Mouse (Mus musculus) neural tube, embryonic 14.5 days (tissue): Measurements from ENCODE around the gene March4. TPM values are rescaled to one million over a fixed set of nuclear protein-coding genes. Genes with fewer than 3 reads are reported as not detected.
A peak's percentile ranks its signal among the peaks of the same experiment; 100 is the strongest.

Experiments used
- ATAC-seq: fragments of 200-750 bp; cut with Nextera tagmentation; 2 replicates; pipeline ENCODE4 v1.8.0; 2017; ENCODE audit warnings: low read depth, mild to moderate bottlenecking, moderate TSS enrichment, moderate library complexity
- H3K27ac ChIP-seq: fragments of 300-500 bp; sonication (generic); 2 replicates; pipeline ENCODE4 v1.5.1; 2014; ENCODE audit warnings: low read depth, mild to moderate bottlenecking, control low read depth, low read length, moderate library complexity, mixed read lengths
- H3K27me3 ChIP-seq: fragments of 300-500 bp; sonication (generic); 2 replicates; pipeline ENCODE4 v1.6.1; 2014; ENCODE audit warnings: low read length; ENCODE audit not compliant: control insufficient read depth, insufficient read depth
- H3K36me3 ChIP-seq: fragments of 300-500 bp; sonication (generic); 2 replicates; pipeline ENCODE4 v1.6.1; 2014; ENCODE audit warnings: low read length, mixed read lengths; ENCODE audit not compliant: control insufficient read depth, insufficient read depth
- H3K4me1 ChIP-seq: fragments of 300-500 bp; sonication (generic); 2 replicates; pipeline ENCODE4 v1.6.1; 2014; ENCODE audit warnings: low read length; ENCODE audit not compliant: control insufficient read depth, insufficient read depth
- H3K4me2 ChIP-seq: fragments of 300-500 bp; sonication (generic); 2 replicates; pipeline ENCODE4 v1.6.1; 2014; ENCODE audit warnings: mild to moderate bottlenecking, low read depth, low read length, control low read depth
- H3K4me3 ChIP-seq: fragments of 300-500 bp; sonication (generic); 2 replicates; pipeline ENCODE4 v1.5.1; 2014; ENCODE audit warnings: low read depth, low read length, control low read depth, mixed read lengths
- H3K9ac ChIP-seq: fragments of 300-500 bp; sonication (generic); replicated peaks from 2 replicates; pipeline ENCODE4 v1.6.1; 2014; ENCODE audit warnings: low read depth, mild to moderate bottlenecking, control low read depth, low read length, mixed read lengths
- H3K9me3 ChIP-seq: fragments of 300-500 bp; sonication (generic); 2 replicates; pipeline ENCODE4 v1.6.1; 2016; ENCODE audit warnings: low read length; ENCODE audit not compliant: control insufficient read depth
- WGBS: fragments of 180-500 bp; shearing (Covaris S2); extraction: QIAGEN DNeasy Blood & Tissue Kit; methylation state at CpG from one replicate; pipeline ENCODE4 v1.1.7; 2014; 5-methylcytosine and 5-hydroxymethylcytosine counted together
- polyA plus RNA-seq: library from polyadenylated mRNA; unstranded; fragments of >200 nt; fragmentation: Nextera tagmentation; extraction: Ambion mirVana; gene quantifications from 2 replicates; pipeline ENCODE4 v1.2.1, GENCODE M21; 2014

March4 gene
- polyA plus RNA-seq, 1 experiment from 2014 or later, result 11.2 TPM

- no peaks in the 10 kb centered on the region for H3K4me1 ChIP-seq
- H3K27me3 ChIP-seq, result no peaks in the 10 kb centered on the region
- H3K9me3 ChIP-seq, result no peaks in the 10 kb centered on the region
- H3K4me3 ChIP-seq, result no peak overlapping the region
- H3K27ac ChIP-seq, result no peak overlapping the region
- no peak overlapping the region for H3K4me2 ChIP-seq
- 60% methylated on average over 5 of the region's 5 CpGs for WGBS
- H3K36me3 ChIP-seq, result no peaks in the 10 kb centered on the region
- no peak overlapping the region for H3K9ac ChIP-seq
- ATAC-seq, result no peak
These were observed 68.2 kb downstream of the March4 start for GRCm38 (mm10) chr1:72468466-72469003.

GRCm38 (mm10) chr1:72464926-72465583, 71.7 kb downstream of the March4 start:
- no peak for ATAC-seq
- no peak overlapping the region for H3K4me2 ChIP-seq
- H3K27ac ChIP-seq, result no peak overlapping the region
- H3K36me3 ChIP-seq, result no peaks in the 10 kb centered on the region
- no peak overlapping the region for H3K9ac ChIP-seq
- no peaks in the 10 kb centered on the region for H3K4me1 ChIP-seq
- no peak overlapping the region for H3K4me3 ChIP-seq
- WGBS, result 46% methylated on average over 12 of the region's 12 CpGs
- H3K9me3 ChIP-seq, result no peaks in the 10 kb centered on the region
- H3K27me3 ChIP-seq, result no peaks in the 10 kb centered on the region

DNA sequence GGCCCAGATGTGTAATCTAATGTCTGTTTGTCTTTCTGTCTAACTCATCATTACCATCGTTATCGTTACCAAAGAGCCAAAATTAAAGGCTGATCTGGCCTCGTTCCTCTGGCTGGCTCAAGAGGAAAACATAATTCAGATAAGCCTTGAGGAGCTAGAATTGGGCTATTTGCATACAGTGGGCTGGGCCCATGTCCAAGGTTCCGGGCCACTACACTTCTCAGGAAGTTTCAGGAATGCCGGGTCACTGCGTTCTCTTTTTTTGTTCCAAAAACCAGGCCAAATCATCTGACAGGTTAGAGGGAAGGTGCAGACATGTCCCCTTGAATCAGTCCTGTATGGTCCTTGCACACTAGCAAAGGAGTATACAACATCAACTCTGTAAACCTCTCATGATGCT, 74.2 kb downstream of the March4 start:
- ATAC-seq, result no peak
- Histone ChIP-seq H3K4me3 (no peak overlapping the region), H3K27ac (no peak overlapping the region; the same call in 1 of the 2 replicates), H3K9me3 (no peaks in the 10 kb centered on the region), H3K4me2 (no peak overlapping the region), H3K9ac (no peak overlapping the region), H3K36me3 (no peaks in the 10 kb centered on the region), H3K4me1 (no peaks in the 10 kb centered on the region), H3K27me3 (no peaks in the 10 kb centered on the region)
- 70% methylated on average over 6 of the region's 6 CpGs for WGBS

- Histone ChIP-seq H3K9me3 (no peaks in the 10 kb centered on the region), H3K27ac (no peak overlapping the region), H3K27me3 (no peaks in the 10 kb centered on the region), H3K4me2 (no peak overlapping the region), H3K4me3 (no peak overlapping the region), H3K36me3 (no peaks in the 10 kb centered on the region), H3K9ac (no peak overlapping the region), H3K4me1 (peaks cover 26% of the 10 kb centered on the region)
- 72% methylated on average over 4 of the region's 4 CpGs for WGBS
- ATAC-seq, result no peak
These were observed 79.1 kb downstream of the March4 start for GRCm38 (mm10) chr1:72457652-72458051.

GRCm38 (mm10) chr1:72455923-72456322, 80.8 kb downstream of the March4 start:
- ATAC-seq, result peak; percentile 87
- no peak overlapping the region for H3K4me3 ChIP-seq
- no peaks in the 10 kb centered on the region for H3K9me3 ChIP-seq
- no peak overlapping the region; the same call in 1 of the 2 replicates for H3K4me2 ChIP-seq
- H3K27ac ChIP-seq, result peak overlapping the region; percentile 77
- peaks cover 26% of the 10 kb centered on the region for H3K4me1 ChIP-seq
- H3K36me3 ChIP-seq, result no peaks in the 10 kb centered on the region
- WGBS, result 35% methylated on average over 4 of the region's 4 CpGs
- H3K9ac ChIP-seq, result no peak overlapping the region
- H3K27me3 ChIP-seq, result no peaks in the 10 kb centered on the region

- H3K4me1 ChIP-seq, result peaks cover 26% of the 10 kb centered on the region
- no peaks in the 10 kb centered on the region for H3K36me3 ChIP-seq
- H3K27me3 ChIP-seq, result no peaks in the 10 kb centered on the region
- WGBS, result 47% methylated on average over 6 of the region's 6 CpGs
- ATAC-seq, result peak; percentile 76
- H3K4me2 ChIP-seq, result no peak overlapping the region
- no peak overlapping the region for H3K9ac ChIP-seq
- H3K9me3 ChIP-seq, result no peaks in the 10 kb centered on the region
- peak overlapping the region; percentile 66 for H3K27ac ChIP-seq
- no peak overlapping the region for H3K4me3 ChIP-seq
These were observed 82.0 kb downstream of the March4 start for GRCm38 (mm10) chr1:72454733-72455201.

- Histone ChIP-seq H3K36me3 (no peaks in the 10 kb centered on the region), H3K4me2 (no peak overlapping the region), H3K4me1 (peaks cover 26% of the 10 kb centered on the region), H3K9ac (no peak overlapping the region), H3K27ac (no peak overlapping the region), H3K4me3 (no peak overlapping the region), H3K27me3 (no peaks in the 10 kb centered on the region), H3K9me3 (no peaks in the 10 kb centered on the region)
- no peak for ATAC-seq
- WGBS, result 70% methylated on average over 2 of the region's 2 CpGs
These were observed 83.9 kb downstream of the March4 start for GRCm38 (mm10) chr1:72452839-72453238.

DNA sequence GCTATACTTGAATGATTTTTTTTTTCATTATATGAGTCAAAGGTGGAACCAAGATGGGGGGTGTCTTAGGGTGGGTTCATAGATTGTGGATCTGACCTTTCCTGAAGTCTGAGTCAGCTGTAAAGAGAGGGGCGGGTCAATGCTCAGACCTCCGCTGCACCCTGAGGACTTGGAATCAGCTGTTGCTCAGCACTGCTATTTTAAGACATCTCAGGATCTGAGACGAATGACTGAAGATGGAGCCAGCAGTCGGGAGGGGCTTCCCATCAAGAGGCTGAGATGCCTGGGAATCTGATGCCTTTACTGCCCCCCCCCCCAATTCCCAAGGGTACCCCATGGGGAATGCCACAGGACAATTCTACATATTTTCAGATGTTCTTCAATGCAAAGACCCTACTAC, 85.9 kb downstream of the March4 start:
- Histone ChIP-seq H3K27ac (no peak overlapping the region), H3K36me3 (no peaks in the 10 kb centered on the region), H3K9ac (no peak overlapping the region), H3K27me3 (no peaks in the 10 kb centered on the region), H3K4me3 (no peak overlapping the region), H3K4me2 (no peak overlapping the region), H3K9me3 (no peaks in the 10 kb centered on the region), H3K4me1 (peaks cover 13% of the 10 kb centered on the region)
- 76% methylated on average over 4 of the region's 4 CpGs for WGBS
- no peak for ATAC-seq

DNA sequence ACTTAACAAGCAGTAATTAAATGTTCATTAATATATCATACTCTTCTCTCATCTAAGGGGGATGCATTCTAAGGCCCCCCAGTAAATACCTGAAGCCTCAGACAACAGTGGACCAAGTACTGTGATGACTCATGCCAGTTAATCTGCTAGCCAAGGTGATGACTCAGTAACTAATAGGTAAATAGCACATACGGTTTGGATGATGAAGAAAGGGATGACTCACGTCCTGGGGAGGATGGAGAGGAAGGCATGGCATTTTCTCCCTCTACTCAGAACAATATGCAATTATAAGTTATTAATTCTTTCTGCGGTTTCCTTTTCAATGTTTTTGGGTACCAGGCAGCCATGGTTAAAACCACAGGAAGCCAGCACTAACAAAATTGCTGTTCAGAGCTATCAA, 87.0 kb downstream of the March4 start:
- no peaks in the 10 kb centered on the region for H3K9me3 ChIP-seq
- H3K4me1 ChIP-seq, result peaks cover 6% of the 10 kb centered on the region
- H3K27me3 ChIP-seq, result no peaks in the 10 kb centered on the region
- no peak overlapping the region for H3K27ac ChIP-seq
- no peaks in the 10 kb centered on the region for H3K36me3 ChIP-seq
- no peak overlapping the region for H3K4me2 ChIP-seq
- no peak overlapping the region for H3K9ac ChIP-seq
- no peak for ATAC-seq
- H3K4me3 ChIP-seq, result no peak overlapping the region
- 90% methylated on average over 3 of the region's 3 CpGs for WGBS
